Mouse (Mus musculus) forebrain, postnatal 0 days (tissue): ENCODE data around the gene Endog. TPM values are rescaled to one million over a fixed set of nuclear protein-coding genes. Genes with fewer than 3 reads are reported as not detected.

ENCODE experiments used
- ATAC-seq: fragments of 200-750 bp; cut with Nextera tagmentation; 2 replicates; pipeline ENCODE4 v1.8.0; 2017; ENCODE audit warnings: mild to moderate bottlenecking, moderate library complexity
- DNase-seq: peaks from one replicate; pipeline ENCODE4 v3.0.0-alpha.2; 2015
- H3K27ac ChIP-seq: fragments of 300-500 bp; sonication (generic); 2 replicates; pipeline ENCODE4 v1.5.1; 2014; ENCODE audit warnings: low read depth, mild to moderate bottlenecking, antibody characterized with exemption, low read length, moderate library complexity, mixed read lengths
- H3K27me3 ChIP-seq: fragments of 300-500 bp; sonication (generic); 2 replicates; pipeline ENCODE4 v1.6.1; 2014; ENCODE audit warnings: mild to moderate bottlenecking, low read length, mixed read lengths; ENCODE audit not compliant: insufficient read depth
- H3K36me3 ChIP-seq: fragments of 300-500 bp; sonication (generic); 2 replicates; pipeline ENCODE4 v1.6.1; 2014; ENCODE audit warnings: mild to moderate bottlenecking, moderate library complexity; ENCODE audit not compliant: insufficient read depth
- H3K4me1 ChIP-seq: fragments of 300-500 bp; sonication (generic); 2 replicates; pipeline ENCODE4 v1.6.1; 2014; ENCODE audit warnings: antibody characterized with exemption; ENCODE audit not compliant: insufficient read depth
- H3K4me2 ChIP-seq: fragments of 300-500 bp; sonication (generic); 2 replicates; pipeline ENCODE4 v1.6.1; 2014; ENCODE audit warnings: low read depth, mild to moderate bottlenecking, moderate library complexity
- H3K4me3 ChIP-seq: fragments of 300-500 bp; sonication (generic); 2 replicates; pipeline ENCODE4 v1.5.1; 2014; ENCODE audit warnings: low read depth, low read length, mixed read lengths
- H3K9ac ChIP-seq: fragments of 300-500 bp; sonication (generic); 2 replicates; pipeline ENCODE4 v1.6.1; 2014; ENCODE audit warnings: mild to moderate bottlenecking
- H3K9me3 ChIP-seq: fragments of 300-500 bp; sonication (generic); 2 replicates; pipeline ENCODE4 v1.6.1; 2016; ENCODE audit warnings: low read length
- CTCF ChIP-seq: sonication (generic); IDR thresholded peaks from 2 replicates; pipeline ENCODE4 v1.5.1; 2016; ENCODE audit warnings: antibody characterized with exemption, control low read depth, low read depth
- WGBS: fragments of 180-500 bp; shearing (Covaris S2); extraction: QIAGEN DNeasy Blood & Tissue Kit; methylation state at CpG from one replicate; pipeline ENCODE4 v1.1.7; 2014; 5-methylcytosine and 5-hydroxymethylcytosine counted together
- polyA plus RNA-seq: library from polyadenylated mRNA; unstranded; fragments of >200 nt; fragmentation: Nextera tagmentation; extraction: Ambion mirVana; gene quantifications from 2 replicates; pipeline ENCODE4 v1.2.1, GENCODE M21; 2015
- total RNA-seq: library from RNA; depleted of rRNA; stranded (reverse); fragments of >200 nt; gene quantifications from 2 replicates; pipeline ENCODE4 v1.2.3, GENCODE M21; 2014; rRNA removed

Gene Endog
- total and polyA plus RNA-seq, 2 experiments from 2014 or later = 31.1 to 37.1 TPM

DNA sequence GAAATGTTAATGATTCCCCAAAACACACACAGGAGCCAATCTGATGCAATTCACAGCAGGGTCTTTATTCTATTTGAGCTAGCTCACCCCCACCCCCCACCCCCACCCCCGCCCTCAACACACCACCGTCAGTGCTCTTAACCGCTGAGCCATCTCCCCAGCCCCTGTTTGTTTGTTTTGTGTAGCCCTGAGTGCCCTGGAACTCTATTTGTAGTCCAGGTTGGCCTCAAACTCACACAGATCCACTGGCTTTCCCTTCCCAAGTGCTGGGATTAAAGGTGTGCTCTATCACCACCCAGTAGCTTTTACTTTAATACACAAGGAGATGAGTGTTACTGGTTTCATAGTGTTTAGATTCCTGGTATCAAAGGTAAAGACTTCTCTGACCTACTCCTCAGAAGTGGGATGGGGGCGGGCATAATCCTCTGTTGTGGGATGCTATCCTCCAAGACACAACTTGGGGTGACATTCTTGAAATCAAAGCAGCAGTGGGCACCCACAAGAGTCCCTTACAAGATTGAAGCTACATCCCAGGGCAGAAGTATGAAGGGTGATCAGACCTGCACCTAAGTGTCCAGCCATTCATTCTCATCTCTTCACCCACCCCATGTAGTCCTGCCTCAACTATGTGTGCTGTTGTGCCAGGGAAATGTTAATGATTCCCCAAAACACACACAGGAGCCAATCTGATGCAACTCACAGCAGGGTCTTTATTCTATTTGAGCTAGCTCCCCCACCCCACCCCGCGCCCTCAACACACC is 40.3 kb downstream of the Endog start:
- Histone ChIP-seq H3K9ac (no peak overlapping the region), H3K36me3 (no peaks in the 10 kb centered on the region), H3K4me3 (no peak overlapping the region), H3K27me3 (no peaks in the 10 kb centered on the region), H3K9me3 (no peaks in the 10 kb centered on the region), H3K4me1 (0 out of 2 replicates have a peak, but pooled peaks cover under 1% of the 10 kb centered on the region), H3K27ac (no peak overlapping the region), H3K4me2 (no peak overlapping the region)
- no peak for DNase-seq
- no peak for TF ChIP-seq CTCF
- 71% methylated on average over 6 of the region's 6 CpGs for WGBS
- no peak for ATAC-seq

DNA sequence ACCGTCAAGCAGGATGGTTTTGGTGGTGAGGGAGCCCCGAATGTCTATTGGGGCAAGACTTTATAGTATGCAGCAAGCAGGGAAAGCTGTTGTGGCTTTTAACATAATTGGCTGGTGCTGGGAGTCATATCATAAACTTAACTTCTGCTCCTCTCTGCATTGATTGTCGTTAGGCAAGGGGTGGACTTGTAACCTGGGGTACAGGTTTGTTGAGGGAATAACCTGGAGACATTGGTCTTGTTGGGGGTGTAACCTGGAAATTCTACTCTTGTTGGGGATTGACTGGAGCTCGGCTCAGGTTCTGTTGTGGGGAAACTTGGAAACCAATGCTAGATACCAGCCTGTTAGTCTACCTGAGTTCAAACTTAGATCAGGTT is 40.9 kb downstream of the Endog start:
- ATAC-seq (no peak), DNase-seq (no peak)
- Histone ChIP-seq H3K9me3 (no peaks in the 10 kb centered on the region), H3K9ac (no peak overlapping the region), H3K27ac (no peak overlapping the region), H3K4me2 (no peak overlapping the region), H3K4me1 (no peaks in the 10 kb centered on the region), H3K36me3 (no peaks in the 10 kb centered on the region), H3K4me3 (no peak overlapping the region), H3K27me3 (no peaks in the 10 kb centered on the region)
- WGBS = 76% methylated on average over 4 of the region's 4 CpGs
- TF ChIP-seq CTCF = no peak

DNA sequence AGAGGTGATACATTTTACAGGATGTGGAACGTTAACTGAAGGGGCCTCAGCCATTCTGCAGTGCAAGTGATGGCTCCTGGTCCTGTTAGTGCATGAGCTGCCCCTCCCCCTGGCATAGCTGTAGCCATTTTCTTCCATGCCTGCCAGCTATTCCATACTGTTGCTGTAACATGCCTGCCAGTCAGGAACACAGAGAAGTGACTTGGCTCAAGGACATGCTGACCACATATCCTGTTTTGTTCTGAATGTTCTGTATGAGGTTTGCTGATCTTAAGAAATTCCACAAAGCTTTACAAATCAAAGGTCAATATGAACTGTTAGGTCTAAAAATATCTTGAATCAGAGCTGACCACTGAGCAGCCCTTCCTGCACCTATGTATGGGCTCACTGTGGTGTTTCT is 41.7 kb downstream of the Endog start:
- DNase-seq (no peak), ATAC-seq (no peak)
- H3K9ac ChIP-seq = no peak overlapping the region
- H3K4me1 ChIP-seq = no peaks in the 10 kb centered on the region
- H3K27ac ChIP-seq = no peak overlapping the region
- H3K27me3 ChIP-seq = no peaks in the 10 kb centered on the region
- WGBS = 81% methylated on average over 1 of the region's 1 CpGs
- H3K4me2 ChIP-seq = no peak overlapping the region
- H3K4me3 ChIP-seq = no peak overlapping the region
- no peak for TF ChIP-seq CTCF
- H3K36me3 ChIP-seq = no peaks in the 10 kb centered on the region
- H3K9me3 ChIP-seq = no peaks in the 10 kb centered on the region

DNA sequence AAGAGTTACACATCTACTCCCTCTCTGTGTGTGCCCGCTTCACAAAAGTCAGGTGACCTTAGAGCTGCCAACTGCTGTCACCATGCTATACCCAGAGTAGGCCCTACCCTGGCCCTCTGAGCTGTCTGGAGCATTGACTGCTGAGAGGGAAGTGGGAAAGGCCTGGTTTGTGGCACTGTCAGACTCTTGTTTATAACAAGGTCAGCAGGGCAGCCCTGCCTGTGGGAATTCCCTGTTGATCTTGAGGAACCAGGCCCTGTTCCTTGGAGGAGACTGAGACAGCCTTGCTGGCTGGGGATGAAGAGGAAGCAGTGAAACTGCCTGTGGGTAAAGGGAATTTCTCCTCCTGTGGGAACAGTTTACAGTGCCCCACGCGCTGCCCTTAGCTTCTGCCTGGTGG is 43.5 kb downstream of the Endog start:
- no peak for TF ChIP-seq CTCF
- no peak overlapping the region for H3K27ac ChIP-seq
- WGBS = 96% methylated on average over 3 of the region's 3 CpGs
- H3K4me3 ChIP-seq = no peak overlapping the region
- H3K9me3 ChIP-seq = no peaks in the 10 kb centered on the region
- H3K4me2 ChIP-seq = no peak overlapping the region
- H3K9ac ChIP-seq = no peak overlapping the region
- no peaks in the 10 kb centered on the region for H3K36me3 ChIP-seq
- DNase-seq (no peak), ATAC-seq (no peak)
- no peaks in the 10 kb centered on the region for H3K27me3 ChIP-seq
- H3K4me1 ChIP-seq = no peaks in the 10 kb centered on the region

DNA sequence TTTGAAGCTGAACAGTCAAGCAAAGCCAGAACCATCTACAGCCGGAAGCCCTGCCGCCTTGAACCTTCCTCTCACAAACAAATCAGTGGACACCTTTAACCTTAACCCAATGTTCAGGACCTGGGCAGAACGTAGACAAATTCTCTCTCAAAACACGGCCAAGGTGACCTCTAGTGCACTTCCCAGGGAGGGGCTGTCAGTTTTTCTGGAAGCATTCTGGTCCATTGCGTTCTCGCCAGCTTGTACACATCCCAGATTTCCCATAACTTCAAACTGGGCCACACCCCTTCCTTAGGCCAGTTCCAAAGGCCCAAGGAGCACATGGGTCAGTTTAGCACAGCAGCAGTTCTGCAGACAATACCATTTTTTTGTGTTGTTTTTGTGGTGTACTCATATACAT is 44.2 kb downstream of the Endog start:
- DNase-seq (no peak), ATAC-seq (no peak)
- H3K27ac ChIP-seq = no peak overlapping the region
- H3K4me2 ChIP-seq = no peak overlapping the region
- no peaks in the 10 kb centered on the region for H3K4me1 ChIP-seq
- no peak overlapping the region for H3K4me3 ChIP-seq
- WGBS = 82% methylated on average over 6 of the region's 6 CpGs
- H3K9ac ChIP-seq = no peak overlapping the region
- H3K27me3 ChIP-seq = no peaks in the 10 kb centered on the region
- H3K9me3 ChIP-seq = no peaks in the 10 kb centered on the region
- TF ChIP-seq CTCF = no peak
- H3K36me3 ChIP-seq = no peaks in the 10 kb centered on the region

DNA sequence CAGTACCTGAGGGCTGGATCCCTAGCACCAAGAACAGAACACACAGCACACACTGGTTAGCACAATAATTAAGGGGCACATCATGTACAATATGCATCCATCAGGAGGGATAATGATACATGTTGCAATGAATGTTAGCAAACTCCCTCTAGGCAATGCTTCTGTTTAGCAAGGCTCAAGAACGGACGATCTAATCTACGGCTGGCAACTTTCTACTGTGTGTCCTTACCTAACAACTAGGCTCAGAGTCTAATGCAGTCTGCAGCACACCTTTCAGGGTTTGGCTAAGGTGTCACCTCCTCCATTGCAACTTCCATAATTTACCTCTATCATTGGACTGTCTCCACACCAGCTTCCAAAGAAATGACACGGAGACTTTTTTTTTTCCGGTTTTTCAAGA is 45.0 kb downstream of the Endog start:
- Histone ChIP-seq H3K9ac (no peak overlapping the region), H3K4me3 (no peak overlapping the region), H3K27me3 (no peaks in the 10 kb centered on the region), H3K4me1 (no peaks in the 10 kb centered on the region), H3K9me3 (no peaks in the 10 kb centered on the region), H3K4me2 (no peak overlapping the region), H3K27ac (no peak overlapping the region), H3K36me3 (no peaks in the 10 kb centered on the region)
- no peak for TF ChIP-seq CTCF
- WGBS = 96% methylated on average over 5 of the region's 5 CpGs
- ATAC-seq (no peak), DNase-seq (no peak)

Other genes starting within 250 kb of the Endog start
- 52.7 and 57.4 TPM in 2 replicates for gene Gle1, start 236.1 kb upstream of the Endog start, total RNA-seq
- 55.2 and 62.3 TPM in 2 replicates for gene Gle1, start 236.1 kb upstream of the Endog start, polyA plus RNA-seq
- gene Sptan1, start 205.9 kb upstream of the Endog start, total RNA-seq = 839 and 918 TPM in 2 replicates
- gene Sptan1, start 205.9 kb upstream of the Endog start, polyA plus RNA-seq = 182 and 192 TPM in 2 replicates
- gene Wdr34, start 122.6 kb upstream of the Endog start, total RNA-seq = 88.4 and 103 TPM in 2 replicates
- 65.1 and 83.6 TPM in 2 replicates for gene Wdr34, start 122.6 kb upstream of the Endog start, polyA plus RNA-seq
- 361 and 392 TPM in 2 replicates for gene Set, start 114.1 kb upstream of the Endog start, total RNA-seq
- gene Set, start 114.1 kb upstream of the Endog start, polyA plus RNA-seq = 349 and 384 TPM in 2 replicates
- gene Pkn3, start 93.8 kb upstream of the Endog start, total RNA-seq = 2.0 and 4.7 TPM in 2 replicates
- gene Pkn3, start 93.8 kb upstream of the Endog start, polyA plus RNA-seq = 0.80 and 0.86 TPM in 2 replicates
- gene Zdhhc12, start 77.8 kb upstream of the Endog start, total RNA-seq = 19.5 and 25.7 TPM in 2 replicates
- 20.8 and 23.3 TPM in 2 replicates for gene Zdhhc12, start 77.8 kb upstream of the Endog start, polyA plus RNA-seq
- 51.9 and 70.2 TPM in 2 replicates for gene Zer1, start 46.9 kb upstream of the Endog start, total RNA-seq
- gene Zer1, start 46.9 kb upstream of the Endog start, polyA plus RNA-seq = 5.4 and 10.3 TPM in 2 replicates
- gene Tbc1d13, start 37.7 kb upstream of the Endog start, total RNA-seq = 116 and 135 TPM in 2 replicates
- gene Tbc1d13, start 37.7 kb upstream of the Endog start, polyA plus RNA-seq = 5.0 and 8.3 TPM in 2 replicates
- gene Spout1, start 7.0 kb downstream of the Endog start, total RNA-seq = 36.1 and 40.1 TPM in 2 replicates
- 50.3 and 53.5 TPM in 2 replicates for gene Spout1, start 7.0 kb downstream of the Endog start, polyA plus RNA-seq
- gene Kyat1, start 34.4 kb downstream of the Endog start, total RNA-seq = 18.3 and 22.6 TPM in 2 replicates
- 14.7 and 15.7 TPM in 2 replicates for gene Kyat1, start 34.4 kb downstream of the Endog start, polyA plus RNA-seq
- 32.3 and 44.5 TPM in 2 replicates for gene Lrrc8a, start 66.2 kb downstream of the Endog start, total RNA-seq
- 48.0 and 55.3 TPM in 2 replicates for gene Lrrc8a, start 66.2 kb downstream of the Endog start, polyA plus RNA-seq
- 4.2 and 5.1 TPM in 2 replicates for gene Gm28035, start 69.1 kb downstream of the Endog start, total RNA-seq
- 0.13 and 0.16 TPM in 2 replicates for gene Gm28035, start 69.1 kb downstream of the Endog start, polyA plus RNA-seq
- 6.3 and 15.7 TPM in 2 replicates for gene Phyhd1, start 94.7 kb downstream of the Endog start, total RNA-seq
- 5.0 and 6.3 TPM in 2 replicates for gene Phyhd1, start 94.7 kb downstream of the Endog start, polyA plus RNA-seq
- gene Gm28038, start 109.5 kb downstream of the Endog start, total RNA-seq = 2.4 TPM in 1 of 2 replicates, not detected in the other
- not detected in 2 replicates for gene Gm28038, start 109.5 kb downstream of the Endog start, polyA plus RNA-seq
- 26.6 and 34.8 TPM in 2 replicates for gene Dolk, start 114.8 kb downstream of the Endog start, total RNA-seq
- gene Dolk, start 114.8 kb downstream of the Endog start, polyA plus RNA-seq = 31.1 and 37.7 TPM in 2 replicates
- 25.1 and 29.3 TPM in 2 replicates for gene Nup188, start 114.9 kb downstream of the Endog start, total RNA-seq
- gene Nup188, start 114.9 kb downstream of the Endog start, polyA plus RNA-seq = 11.8 and 14.1 TPM in 2 replicates
- gene Sh3glb2, start 187.8 kb downstream of the Endog start, total RNA-seq = 291 and 292 TPM in 2 replicates
- 147 and 156 TPM in 2 replicates for gene Sh3glb2, start 187.8 kb downstream of the Endog start, polyA plus RNA-seq
- gene Miga2, start 192.7 kb downstream of the Endog start, total RNA-seq = 57.4 and 70.8 TPM in 2 replicates
- gene Miga2, start 192.7 kb downstream of the Endog start, polyA plus RNA-seq = 24.4 and 28.6 TPM in 2 replicates
- 52.2 and 92.4 TPM in 2 replicates for gene Dolpp1, start 220.8 kb downstream of the Endog start, total RNA-seq
- 40.1 and 44.7 TPM in 2 replicates for gene Dolpp1, start 220.8 kb downstream of the Endog start, polyA plus RNA-seq
- 28.0 and 33.6 TPM in 2 replicates for gene Crat, start 244.3 kb downstream of the Endog start, total RNA-seq
- 20.7 and 24.0 TPM in 2 replicates for gene Crat, start 244.3 kb downstream of the Endog start, polyA plus RNA-seq
- gene Ptpa, start 244.5 kb downstream of the Endog start, total RNA-seq = 129 and 132 TPM in 2 replicates
- 143 and 148 TPM in 2 replicates for gene Ptpa, start 244.5 kb downstream of the Endog start, polyA plus RNA-seq